Mouse (Mus musculus) CD4-positive, CD25-positive, alpha-beta regulatory T cell, adult 2 months (primary cell): Measurements from ENCODE around the gene Agap3.

Experiments
- DNase-seq: peaks from one replicate; pipeline ENCODE4 v3.0.0-alpha.2; 2012; ENCODE audit warnings: low read depth, low spot score

The Agap3 gene

DNA sequence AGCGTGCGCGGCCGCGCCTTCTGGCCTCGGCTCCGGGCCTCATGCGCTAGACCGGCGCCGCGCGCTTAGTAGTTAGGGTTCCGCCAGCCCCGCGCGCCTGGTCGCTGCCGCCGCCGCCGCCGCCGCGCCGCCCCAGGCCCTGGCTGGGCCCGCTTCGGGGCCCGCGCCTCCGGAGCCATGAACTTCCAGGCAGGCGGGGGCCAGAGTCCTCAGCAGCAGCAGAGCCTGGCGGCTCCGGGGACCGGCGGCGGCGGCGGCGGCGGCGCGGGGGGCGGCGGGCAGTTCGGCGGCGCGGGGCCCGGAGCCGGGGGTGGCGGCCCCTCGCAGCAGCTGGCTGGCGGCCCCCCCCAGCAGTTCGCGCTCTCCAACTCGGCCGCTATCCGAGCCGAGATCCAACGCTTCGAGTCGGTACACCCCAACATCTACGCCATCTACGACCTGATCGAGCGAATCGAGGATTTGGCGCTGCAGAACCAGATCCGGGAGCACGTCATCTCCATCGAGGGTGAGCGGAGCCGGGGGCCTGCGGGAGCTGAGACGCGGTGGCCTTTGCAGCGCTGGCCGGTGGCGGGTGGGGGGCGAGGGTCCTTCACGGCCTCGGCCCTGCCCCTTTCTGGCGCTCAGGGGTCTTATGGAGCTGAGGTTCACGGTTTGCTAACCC is at the start of gene Agap3:
Agap3 (plus strand) TSS at position 148 of the 661 bp plus-strand sequence.
- DNase-seq = peak; percentile 67

DNA sequence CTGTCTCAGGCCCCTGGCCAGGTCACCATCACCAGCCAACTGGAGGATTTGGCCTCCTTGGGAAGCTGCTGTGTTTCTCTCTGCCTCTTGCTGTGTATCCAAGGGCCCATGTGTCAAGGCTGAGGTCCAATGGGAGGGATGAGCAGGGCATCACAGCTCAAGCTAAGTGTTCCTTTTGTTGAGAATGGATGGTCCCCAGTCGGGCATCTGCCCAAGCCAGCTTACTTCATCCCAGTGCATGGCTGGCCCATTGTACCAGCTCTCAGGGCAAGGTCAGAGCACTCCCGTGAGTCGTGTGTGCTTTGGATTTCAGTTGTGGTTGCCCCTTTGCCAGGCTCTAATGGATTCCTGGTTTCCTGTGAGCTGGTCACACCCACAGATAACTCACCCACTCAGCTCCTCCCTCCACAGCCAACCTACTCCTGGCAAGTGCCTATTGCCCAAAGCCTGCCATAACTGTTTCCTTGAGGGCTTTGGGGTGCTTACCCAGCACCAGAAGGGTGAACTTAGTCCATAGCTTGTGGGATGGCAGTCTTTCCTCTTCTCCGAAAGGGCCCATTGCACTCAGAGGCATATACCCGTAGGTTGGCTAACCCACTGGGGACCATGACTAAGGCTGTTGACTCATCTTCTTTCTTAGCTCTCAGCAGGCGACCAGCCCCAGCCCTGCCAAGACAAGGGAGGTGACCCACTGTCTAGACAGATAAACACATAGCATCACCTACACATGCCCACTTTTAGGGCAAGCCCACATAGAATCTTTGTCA is 47.2 kb upstream of the Agap3 start:
- DNase-seq = no peak

DNA sequence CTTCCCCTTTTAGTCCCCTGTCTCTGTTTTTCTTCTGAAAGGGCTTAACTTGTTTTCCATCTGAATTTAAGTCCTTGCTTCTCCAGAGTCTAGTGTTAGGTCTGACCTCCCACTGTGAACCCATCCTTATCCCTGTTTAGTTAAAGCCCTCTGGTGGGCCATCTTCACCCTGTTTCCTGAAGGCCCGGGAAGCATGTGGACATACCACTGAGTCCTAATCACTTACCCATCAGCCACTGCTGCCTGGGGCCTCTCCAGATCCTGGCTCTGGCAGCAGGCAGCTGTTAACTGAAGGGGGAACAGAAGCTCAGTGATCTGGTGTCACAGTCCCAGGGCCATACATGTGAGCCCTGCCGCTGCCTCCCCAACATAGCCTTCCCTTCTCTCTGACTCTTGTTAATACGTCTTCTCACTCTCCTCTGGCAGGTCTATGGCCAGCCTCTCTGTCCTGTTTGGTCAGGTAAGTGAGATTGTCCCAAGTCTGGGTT is 46.5 kb upstream of the Agap3 start:
- DNase-seq = no peak

DNA sequence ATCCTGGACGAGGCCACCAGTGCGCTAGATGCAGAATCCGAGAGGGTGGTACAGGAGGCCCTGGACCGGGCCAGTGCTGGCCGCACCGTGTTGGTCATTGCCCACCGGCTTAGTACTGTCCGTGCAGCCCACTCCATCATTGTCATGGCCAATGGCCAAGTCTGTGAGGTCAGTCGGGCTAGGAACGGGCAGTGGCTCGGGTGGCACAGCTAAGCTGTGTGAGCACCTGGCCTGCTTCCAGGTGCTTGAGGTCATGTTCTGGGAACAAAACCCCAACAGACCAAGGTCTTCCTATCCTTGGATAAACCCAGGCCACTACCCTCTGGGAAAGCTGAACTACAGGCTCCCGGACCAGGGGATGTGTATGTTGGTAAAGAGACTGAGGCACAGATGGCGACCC is 43.3 kb upstream of the Agap3 start:
- DNase-seq = no peak

DNA sequence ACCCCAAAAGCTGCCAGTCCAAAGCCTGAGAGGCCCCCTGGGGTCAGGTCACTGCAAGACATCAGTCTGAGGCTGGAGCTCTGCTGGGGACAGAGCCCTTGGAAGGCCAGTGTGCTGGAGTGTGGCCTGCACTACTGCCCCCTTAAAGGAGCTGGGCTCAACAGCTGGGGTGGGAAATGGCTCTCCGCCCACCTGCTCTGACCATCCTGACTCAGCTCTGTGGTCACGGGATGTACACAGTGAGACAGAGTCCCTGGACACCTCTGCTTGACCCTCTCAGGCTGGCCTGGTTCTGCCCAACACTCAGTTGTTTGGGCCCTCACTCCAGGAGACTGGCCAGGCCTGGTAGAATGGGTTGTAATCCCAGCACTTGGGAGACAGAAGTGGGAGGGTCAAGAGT is 42.5 kb upstream of the Agap3 start:
- no peak for DNase-seq

DNA sequence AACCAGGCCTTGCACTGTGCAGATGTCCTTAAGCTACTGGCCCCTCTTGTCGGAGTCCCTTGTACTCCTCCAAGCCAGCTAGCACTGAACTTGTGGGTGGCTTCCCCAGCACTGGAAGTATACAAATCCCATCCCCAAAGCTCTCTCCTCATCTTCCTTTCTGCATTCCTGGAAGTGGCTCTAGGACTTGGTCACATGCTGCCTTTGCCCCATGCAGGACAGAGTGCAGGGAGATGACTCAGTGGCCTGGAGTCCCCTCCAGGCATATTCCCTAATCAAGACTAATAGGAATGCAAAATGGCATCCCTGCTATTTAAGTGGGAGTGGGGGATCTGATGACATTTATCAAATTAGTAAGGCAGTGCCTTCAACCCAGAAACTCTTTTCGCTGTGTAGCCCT is 39.9 kb upstream of the Agap3 start:
- DNase-seq = no peak

DNA sequence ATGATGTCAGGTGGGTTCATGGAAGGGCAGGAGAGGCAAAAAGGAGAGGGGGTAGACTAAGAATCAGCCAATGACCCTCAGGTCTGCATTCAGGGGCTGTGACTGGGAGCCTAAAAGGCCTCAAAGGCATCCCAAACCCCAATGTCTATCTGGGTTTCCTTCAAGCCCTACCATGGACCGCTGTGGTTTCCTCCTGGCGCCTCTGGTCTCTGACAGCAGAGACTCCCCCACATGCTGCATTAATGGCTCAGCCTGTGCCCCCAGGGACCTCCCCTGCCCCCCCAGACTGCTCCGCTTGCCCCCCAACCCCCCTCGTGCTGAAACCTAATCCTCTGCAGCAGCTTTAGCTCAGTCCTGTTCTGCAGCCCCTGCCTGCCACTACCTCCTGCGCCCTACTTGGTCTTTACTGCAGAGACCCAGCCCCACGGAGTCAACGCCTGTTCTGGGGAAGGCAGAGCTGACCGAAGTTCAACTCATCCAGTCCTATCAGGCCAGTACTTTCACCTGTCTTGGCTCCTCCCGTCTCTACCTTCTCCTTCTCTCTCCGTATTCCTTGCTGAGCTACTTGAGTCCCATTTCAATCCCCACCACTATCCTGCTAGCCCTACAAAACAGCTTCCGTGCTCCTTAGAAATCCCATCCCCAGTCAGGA is 38.8 kb upstream of the Agap3 start, which contains the start of gene Asic3:
Asic3 (plus strand) TSS at position 351 of the 652 bp plus-strand sequence.
- no peak for DNase-seq

DNA sequence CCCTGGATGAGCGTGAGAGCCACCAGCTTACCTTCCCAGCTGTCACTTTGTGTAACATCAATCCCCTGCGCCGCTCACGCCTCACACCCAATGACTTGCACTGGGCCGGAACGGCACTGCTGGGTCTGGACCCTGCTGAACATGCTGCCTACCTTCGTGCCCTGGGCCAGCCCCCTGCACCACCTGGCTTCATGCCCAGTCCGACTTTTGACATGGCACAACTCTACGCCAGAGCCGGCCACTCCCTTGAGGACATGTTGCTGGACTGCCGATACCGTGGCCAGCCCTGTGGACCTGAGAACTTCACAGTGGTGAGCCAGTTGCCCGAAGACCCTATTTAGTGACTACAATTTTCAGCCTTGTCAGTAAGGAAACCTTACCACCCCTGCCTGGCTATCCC is 38.0 kb upstream of the Agap3 start:
- no peak for DNase-seq

DNA sequence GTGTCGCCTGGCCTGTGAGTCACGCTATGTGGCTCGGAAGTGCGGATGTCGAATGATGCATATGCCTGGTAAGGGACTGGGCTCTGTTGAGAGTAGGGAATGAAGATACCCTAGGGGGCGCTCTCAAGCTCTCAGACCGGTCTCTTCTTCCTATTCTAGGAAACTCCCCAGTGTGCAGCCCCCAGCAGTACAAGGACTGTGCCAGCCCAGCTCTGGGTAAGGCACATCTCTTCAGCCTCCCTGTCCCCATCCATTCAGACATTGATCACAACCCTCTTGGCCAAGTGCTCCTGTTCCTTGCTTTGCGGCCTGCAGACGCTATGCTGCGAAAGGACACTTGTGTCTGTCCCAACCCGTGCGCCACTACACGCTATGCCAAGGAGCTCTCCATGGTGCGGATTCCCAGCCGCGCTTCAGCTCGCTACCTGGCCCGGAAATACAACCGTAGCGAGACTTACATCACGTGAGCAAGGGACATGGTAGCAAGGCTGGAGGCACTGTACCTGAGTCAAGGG is 35.7 kb upstream of the Agap3 start:
- peak; percentile 85 for DNase-seq

DNA sequence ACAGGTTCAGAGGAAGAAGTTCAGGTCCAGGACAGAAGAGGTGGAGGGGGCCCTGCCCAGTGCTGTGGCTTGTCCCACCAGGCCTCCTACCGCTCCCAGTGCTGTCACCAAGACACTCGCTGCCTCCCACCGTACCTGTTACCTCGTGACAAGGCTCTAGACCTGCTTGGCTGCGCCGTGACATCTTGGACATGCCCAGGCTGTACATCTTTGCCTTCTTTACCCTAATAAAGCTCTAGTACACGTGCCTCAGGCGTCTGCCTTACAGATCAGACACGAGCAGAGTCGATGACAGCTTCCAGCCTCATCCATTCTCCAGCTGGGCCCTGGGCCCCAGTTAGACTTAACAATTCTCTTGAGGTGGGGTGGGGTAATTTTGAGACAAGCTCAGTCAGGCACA is 34.4 kb upstream of the Agap3 start:
- DNase-seq = no peak

DNA sequence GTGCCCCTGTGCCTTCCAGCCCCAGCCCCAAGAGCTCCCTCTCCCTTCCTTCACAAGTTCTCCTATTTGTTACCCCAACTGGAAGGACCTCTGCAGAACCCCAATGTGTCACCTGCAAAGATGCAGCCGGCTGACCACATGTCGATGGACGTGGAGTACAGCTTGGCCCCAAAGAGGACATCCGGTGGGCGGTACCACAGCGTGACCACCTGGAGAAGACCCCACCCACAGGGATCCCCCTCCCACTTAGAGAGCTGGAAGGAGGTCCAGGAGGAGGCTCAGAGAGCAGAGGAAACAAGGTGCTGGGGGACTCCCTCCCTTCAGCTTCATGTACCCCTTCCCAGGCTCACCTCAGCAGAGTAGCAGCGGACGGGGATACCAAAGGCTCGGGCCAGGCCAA is 31.6 kb upstream of the Agap3 start:
- no peak for DNase-seq

DNA sequence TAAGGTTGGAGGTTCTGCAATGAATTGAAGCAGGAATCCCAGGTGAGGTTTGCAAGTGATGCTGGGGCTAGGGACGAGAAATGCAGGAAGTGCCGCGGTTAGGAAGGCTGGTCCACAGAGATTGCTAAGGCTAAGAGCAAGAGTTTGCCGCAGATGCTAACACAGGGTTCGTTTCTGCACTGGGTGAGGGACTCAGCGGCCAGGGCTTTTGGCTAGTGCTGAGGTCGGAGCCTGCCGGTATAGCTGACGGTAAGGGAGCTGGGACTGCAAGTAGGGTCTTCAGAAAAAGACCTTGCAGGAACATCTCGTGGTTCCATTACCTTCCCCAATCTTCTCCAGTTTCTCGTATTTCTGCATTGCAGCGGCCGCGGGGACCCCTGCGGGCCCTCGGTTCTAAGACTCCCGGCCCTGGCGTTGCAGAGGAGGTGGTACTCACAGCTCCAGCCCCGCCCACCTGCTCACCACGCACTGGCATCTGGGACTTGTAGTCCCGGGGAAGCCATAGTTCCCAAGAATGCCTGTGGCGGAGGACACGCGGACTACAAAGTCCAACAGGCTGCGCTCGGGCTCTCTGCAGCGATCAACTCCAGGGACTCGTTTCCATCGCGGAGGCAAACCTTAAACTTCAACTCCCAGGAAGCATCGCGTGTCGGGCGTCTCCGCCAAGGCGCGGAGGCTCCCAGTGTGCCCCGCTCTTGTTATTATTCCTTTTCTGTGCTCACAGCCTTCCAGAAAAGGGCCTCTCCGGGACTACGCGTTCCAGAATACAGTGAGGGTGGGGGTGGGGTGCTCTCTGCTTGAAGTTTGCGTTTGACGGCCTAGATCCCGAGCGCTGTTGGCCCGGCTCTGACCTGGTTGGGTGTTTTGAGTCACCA is 28.6 kb upstream of the Agap3 start, which contains the start of the genes Cdk5 and Slc4a2:
Cdk5 (minus strand) TSS at position 402 of the 875 bp plus-strand sequence.
Slc4a2 (plus strand) TSS at position 709 of the 875 bp plus-strand sequence.
- peak; percentile 99 for DNase-seq

DNA sequence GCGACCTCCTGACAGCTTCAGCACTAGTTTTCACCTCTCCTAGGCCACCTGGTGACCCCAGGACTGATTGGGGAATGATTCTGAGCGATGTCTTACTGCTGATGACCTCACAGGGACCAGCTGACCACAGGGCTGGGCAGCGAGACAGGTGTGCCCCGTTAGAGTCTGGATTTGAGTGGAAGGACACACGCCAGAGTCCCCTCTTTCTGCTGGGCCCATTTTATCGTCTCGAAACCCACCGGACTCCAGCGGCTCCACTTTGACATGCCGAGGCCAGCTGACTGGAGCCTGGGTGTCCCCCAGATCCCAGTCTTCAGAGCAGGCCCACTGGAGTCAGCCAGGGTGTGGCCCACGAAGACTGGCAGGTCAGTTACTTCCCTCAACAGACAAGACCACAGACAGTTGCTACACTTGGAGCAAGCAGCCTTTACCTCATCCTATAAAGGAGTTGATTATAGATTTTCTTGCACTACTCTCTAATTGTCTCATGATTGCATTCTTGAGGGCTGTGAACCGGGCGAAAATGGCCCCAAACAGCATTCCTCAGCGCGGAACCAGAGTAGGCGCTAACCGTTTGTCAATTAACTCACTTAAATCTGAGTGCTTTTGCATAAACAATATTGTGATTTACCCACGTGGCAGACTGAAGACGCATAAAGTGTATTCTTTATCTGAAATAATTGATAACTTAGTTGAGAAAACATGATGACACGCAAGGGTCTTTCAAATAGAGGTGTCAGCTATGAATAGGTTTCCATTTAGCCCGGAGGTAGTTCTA is 27.8 kb upstream of the Agap3 start:
- DNase-seq = peak; percentile 46

DNA sequence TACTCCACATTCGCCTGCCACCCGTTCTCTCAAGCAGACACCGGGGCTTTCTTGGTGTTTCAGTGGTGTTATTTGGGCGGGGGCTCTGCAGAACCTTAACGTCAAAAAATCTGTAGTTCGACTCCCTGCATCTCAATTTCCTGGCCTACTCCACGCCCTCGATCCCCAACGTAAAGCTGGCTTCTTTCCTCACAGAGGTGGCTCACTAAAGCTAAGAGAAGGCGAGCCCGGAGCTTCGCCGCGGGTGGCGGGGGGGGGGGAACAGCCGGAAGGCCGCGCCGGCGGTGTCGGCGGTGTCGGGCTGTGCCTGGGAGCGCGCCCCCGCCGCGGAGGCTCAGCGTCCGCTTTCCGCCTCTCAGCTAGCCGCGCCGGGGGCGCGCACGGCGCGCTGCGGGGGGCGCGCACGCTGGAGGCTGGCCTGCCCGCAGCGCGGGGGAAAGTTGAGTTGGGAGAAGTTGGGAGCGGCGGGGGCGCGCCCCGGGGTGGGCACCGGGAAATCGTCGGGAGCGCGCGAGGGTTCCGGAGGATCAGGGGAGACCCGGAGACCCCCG is 27.0 kb upstream of the Agap3 start:
- DNase-seq = peak; percentile 95

DNA sequence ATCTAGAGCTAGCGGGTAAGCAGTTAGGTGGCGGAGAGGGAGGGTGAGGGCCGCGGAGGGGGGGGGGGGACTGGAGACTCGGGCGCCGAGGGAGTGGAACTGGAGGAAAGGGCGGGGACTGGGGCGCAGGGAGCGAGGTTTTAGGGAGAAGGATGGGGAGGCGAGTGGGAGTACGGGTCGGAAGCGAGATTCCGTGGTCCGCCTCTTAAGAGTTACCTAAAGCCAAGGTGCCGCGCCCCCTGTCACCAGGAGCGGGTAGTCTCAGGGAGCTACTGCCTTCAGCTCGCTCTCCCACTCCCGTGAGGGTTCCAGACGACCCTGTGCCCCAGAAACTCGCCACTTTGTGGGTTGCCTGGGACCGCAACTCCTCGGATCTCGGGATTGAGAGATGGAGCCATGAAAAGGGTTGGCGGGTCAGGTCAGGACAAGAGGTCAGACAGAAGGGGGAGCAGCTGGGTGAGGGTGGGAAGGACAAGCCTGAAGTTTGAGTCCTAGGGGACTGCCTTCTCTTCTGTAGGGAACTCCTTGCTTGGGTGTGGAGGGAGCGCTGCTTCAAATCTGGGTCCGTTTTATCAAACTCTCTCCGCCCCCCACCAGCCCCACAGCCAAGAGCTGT is 26.4 kb upstream of the Agap3 start:
- peak; percentile 81 for DNase-seq

DNA sequence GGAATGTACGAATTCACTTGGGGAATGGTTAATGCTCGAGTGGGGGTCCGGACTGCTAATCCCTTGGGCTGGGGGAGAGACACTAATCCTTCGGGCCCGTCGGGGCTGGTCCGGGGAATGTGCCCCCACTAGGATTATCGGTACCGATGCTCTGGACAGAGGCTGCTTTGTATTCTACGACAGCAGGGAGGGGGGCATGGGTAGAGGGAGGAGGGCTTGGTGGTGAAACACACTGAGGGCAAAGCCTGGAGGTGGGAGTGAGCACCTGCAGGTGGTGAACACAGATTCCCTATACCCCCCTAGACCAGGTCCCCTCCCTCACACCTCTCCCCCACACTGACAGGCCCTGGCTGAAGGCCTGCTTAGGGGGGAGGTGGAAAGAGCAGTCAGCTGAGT is 25.9 kb upstream of the Agap3 start:
- DNase-seq = peak; percentile 21

DNA sequence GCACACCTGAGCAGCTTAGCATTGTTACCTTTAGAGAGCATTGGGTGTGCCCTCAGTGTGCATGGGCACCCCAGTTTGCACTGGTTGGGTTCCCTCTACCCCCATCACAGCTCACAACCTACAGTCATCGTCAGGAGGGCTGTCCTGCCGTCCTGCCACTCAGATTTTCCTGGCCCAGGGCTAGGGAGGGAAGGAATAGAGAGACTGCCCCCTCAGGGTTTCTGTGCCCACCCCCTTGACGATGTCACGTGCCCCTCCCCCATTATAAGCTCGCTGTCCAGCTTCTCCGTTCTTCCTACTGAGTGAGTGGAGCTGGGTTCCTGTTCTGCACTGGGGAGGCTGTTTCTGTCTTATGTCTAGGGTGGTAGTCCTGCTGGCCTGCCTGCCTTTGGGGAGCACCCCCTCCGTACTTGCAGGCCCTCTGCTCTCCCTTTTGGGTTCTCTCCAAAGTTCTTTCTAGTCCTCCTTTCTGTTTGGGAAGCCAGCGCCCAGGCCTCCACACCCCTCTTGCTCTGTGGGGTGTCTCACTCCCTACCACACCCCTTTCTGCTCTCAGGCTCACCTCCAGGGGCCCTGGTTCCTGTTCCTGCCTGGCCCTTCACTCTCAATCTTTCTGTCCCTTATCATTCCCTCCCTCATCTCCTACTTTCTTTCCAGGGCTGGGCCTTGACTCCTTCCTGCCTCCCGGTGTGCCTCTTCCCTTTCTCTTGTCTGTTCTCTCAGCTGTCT is 25.3 kb upstream of the Agap3 start:
- no peak for DNase-seq

DNA sequence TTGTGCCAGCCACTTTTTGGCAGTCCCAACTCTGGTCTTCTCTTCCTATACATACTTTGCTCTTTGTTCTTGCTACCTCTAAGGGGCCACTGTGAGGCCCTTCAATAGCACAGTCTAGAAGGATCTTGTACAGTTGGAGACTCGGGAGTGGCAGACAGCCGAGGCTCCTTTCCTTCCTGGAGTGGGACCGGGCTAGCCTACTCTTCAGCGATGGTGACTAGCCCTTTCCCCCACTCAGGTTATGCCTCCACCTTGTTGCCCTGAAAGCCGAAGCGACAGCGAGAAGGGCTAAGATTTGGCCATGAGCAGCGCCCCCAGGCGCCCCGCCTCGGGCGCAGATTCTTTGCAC is 24.7 kb upstream of the Agap3 start:
- no peak for DNase-seq

DNA sequence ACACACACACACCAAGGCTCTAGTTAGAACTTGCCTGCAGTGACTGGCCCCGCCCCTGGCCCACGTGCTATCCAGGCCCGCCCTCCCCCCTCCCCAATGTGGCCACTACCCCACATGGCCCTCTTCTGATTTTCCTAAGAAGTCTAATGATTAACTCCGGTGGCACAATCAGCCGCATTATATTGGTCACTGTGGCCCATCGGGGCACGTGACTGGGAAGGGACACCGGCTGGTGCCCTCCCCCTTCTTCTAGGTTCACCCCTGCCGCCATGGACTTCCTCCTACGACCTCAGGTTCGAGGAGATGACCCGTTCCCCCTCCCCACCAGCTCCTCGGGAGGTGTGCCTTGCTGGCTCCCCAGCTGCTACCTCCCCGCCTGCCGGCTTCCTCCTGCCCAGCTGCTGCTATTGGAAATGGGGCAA is 24.0 kb upstream of the Agap3 start:
- no peak for DNase-seq
